25 mouse cellular contexts compared by ENCODE assay signal in genomic region chr1:170985092-170985491, GRCm38 (mm10). TPM values are rescaled to one million over a fixed set of nuclear protein-coding genes. Genes with fewer than 3 reads are reported as not detected.
A peak's percentile ranks its signal among the peaks of the same experiment; 100 is the strongest.
DNase-seq lines count a peak whose midpoint lies in the region; ATAC-seq and TF ChIP-seq lines count a peak whose summit lies in the region.
"Had no signal": no experiment of that assay in that cellular context is flagged by ENCODE, and none has a peak within 500 bp of the region (broad histone marks: within the 10 kb centered on the region; RNA-seq: fewer than 3 reads in every experiment).

No protein-coding gene starts in this region.

- TF ChIP-seq CTCF in bone marrow macrophage, adult 2 months (IDR thresholded peaks at IDR 0.05; ENCODE audit: low read depth, low read length), result no peak
- TF ChIP-seq CTCF in hindbrain, postnatal 0 days (IDR thresholded peaks at IDR 0.05; ENCODE audit: low read depth), result no peak

- H3K4me1 ChIP-seq in bone marrow macrophage, adult 2 months (ENCODE audit: control insufficient read depth, insufficient read depth, low read length), result peaks cover 24% of the 10 kb centered on the region
- H3K4me1 ChIP-seq in hindbrain, postnatal 0 days (ENCODE audit: insufficient read depth, low read length), result no peaks in the 10 kb centered on the region
- no peaks in the 10 kb centered on the region for H3K4me1 ChIP-seq in hindbrain, embryonic 10.5 days (replicated peaks)
- H3K4me1 ChIP-seq: embryonic facial prominence, embryonic 13.5 days; heart, embryonic 12.5 days; hindbrain, embryonic 15.5 days had no signal

- no peaks in the 10 kb centered on the region for H3K9me3 ChIP-seq in hindbrain, postnatal 0 days (ENCODE audit: low read length)
- no peaks in the 10 kb centered on the region for H3K9me3 ChIP-seq in hindbrain, embryonic 10.5 days
- H3K9me3 ChIP-seq: embryonic facial prominence, embryonic 13.5 days; heart, embryonic 12.5 days; hindbrain, embryonic 15.5 days had no signal

- 87% methylated on average over 3 of the region's 3 CpGs for WGBS in hindbrain, postnatal 0 days
- WGBS in hindbrain, embryonic 10.5 days, result 85% methylated on average over 3 of the region's 3 CpGs

- H3K9ac ChIP-seq in hindbrain, postnatal 0 days (replicated peaks; ENCODE audit: low read length), result no peak overlapping the region
- H3K9ac ChIP-seq: embryonic facial prominence, embryonic 13.5 days; heart, embryonic 12.5 days; hindbrain, embryonic 15.5 days had no signal

- intact Hi-C loops in heart, postnatal 36 days (cut with DNase I), result no loop called here

- peak overlapping the region; percentile 70 for H3K27ac ChIP-seq in bone marrow macrophage, adult 2 months (ENCODE audit: insufficient read depth, low read depth, low read length)
- no peak overlapping the region for H3K27ac ChIP-seq in hindbrain, postnatal 0 days
- H3K27ac ChIP-seq in hindbrain, embryonic 10.5 days, result no peak overlapping the region
- H3K27ac ChIP-seq: embryonic facial prominence, embryonic 13.5 days; gastrocnemius, adult 2 months; heart, adult 2 months; hindbrain, embryonic 15.5 days had no signal

- no peak for TF ChIP-seq POLR2A in bone marrow macrophage, adult 2 months (IDR thresholded peaks at IDR 0.05; ENCODE audit: borderline replicate concordance, low read depth, low read length)

- H3K27me3 ChIP-seq in hindbrain, postnatal 0 days (ENCODE audit: insufficient read depth, low read length), result no peaks in the 10 kb centered on the region
- H3K27me3 ChIP-seq in hindbrain, embryonic 10.5 days (ENCODE audit: insufficient read depth, poor library complexity, severe bottlenecking), result no peaks in the 10 kb centered on the region
- H3K27me3 ChIP-seq: CH12.LX; embryonic facial prominence, embryonic 13.5 days; hindbrain, embryonic 15.5 days; Patski had no signal

- DNase-seq in heart, adult 18-20 months, result peak; percentile 17 to 24
- no peak for DNase-seq in heart, postnatal 36 days
- DNase-seq in hindbrain, postnatal 0 days (ENCODE audit: low spot score), result no peak
- no peak for DNase-seq in right cerebral cortex, postnatal 10 days (ENCODE audit: low spot score in 2 of 2)
- DNase-seq in hindbrain, embryonic 10.5 days (ENCODE audit: low spot score), result no peak
- DNase-seq: adrenal gland, adult 2 months; adrenal gland, postnatal 25 days; cerebellum, adult 11 months; cerebellum, adult 9-10 months; cerebellum, postnatal 25 days; gastrocnemius, adult 2 months; gastrocnemius, postnatal 25 days had no signal

- ATAC-seq in common myeloid progenitor, adult 5-6 weeks (replicated peaks; ENCODE audit: low read depth, poor library complexity, severe bottlenecking), result peak; percentile 74; the same call in 1 of the 2 replicates
- peak; percentile 72 for ATAC-seq in megakaryocyte, adult 5-6 weeks (ENCODE audit: poor library complexity, severe bottlenecking)
- no peak for ATAC-seq in hindbrain, postnatal 0 days
- ATAC-seq: forebrain, embryonic 14.5 days; inflammation-experienced regulatory T-cells, adult 6 months; intestine, postnatal 0 days; Patski had no signal

- no peak overlapping the region for H3K4me2 ChIP-seq in hindbrain, postnatal 0 days (ENCODE audit: low read depth, low read length)
- H3K4me2 ChIP-seq: embryonic facial prominence, embryonic 13.5 days; heart, embryonic 12.5 days; hindbrain, embryonic 15.5 days had no signal

- no peak overlapping the region for H3K4me3 ChIP-seq in bone marrow macrophage, adult 2 months (ENCODE audit: insufficient read depth, low read length)
- no peak overlapping the region for H3K4me3 ChIP-seq in hindbrain, postnatal 0 days (ENCODE audit: low read length)
- no peak overlapping the region for H3K4me3 ChIP-seq in hindbrain, embryonic 10.5 days
- H3K4me3 ChIP-seq: embryonic facial prominence, embryonic 13.5 days; gastrocnemius, adult 2 months; heart, adult 2 months; heart, embryonic 12.5 days; hindbrain, embryonic 15.5 days had no signal

- no peaks in the 10 kb centered on the region for H3K36me3 ChIP-seq in hindbrain, postnatal 0 days (ENCODE audit: insufficient read depth, low read length)
- no peaks in the 10 kb centered on the region for H3K36me3 ChIP-seq in hindbrain, embryonic 10.5 days
- H3K36me3 ChIP-seq: embryonic facial prominence, embryonic 13.5 days; heart, embryonic 12.5 days; hindbrain, embryonic 15.5 days had no signal

RNA-seq across cellular contexts. Expression of gene Fcgr2b, which starts 8.7 kb away (rescaled TPM):
- 1 to 10 TPM; 6.8 to 7.3 TPM for total RNA-seq in heart, adult 18-20 months (2021)
- 10 to 100 TPM in 1 of 2 experiments, 1 to 10 TPM in 1; 7.3 to 10.0 TPM for total RNA-seq in heart, postnatal 36 days (2021)
- polyA plus RNA-seq in bone marrow macrophage, adult 2 months (2012; ENCODE audit: insufficient read depth, insufficient read length, missing spikeins), result 270 and 276 TPM in 2 replicates
- 27.5 and 30.1 TPM in 2 replicates for total RNA-seq in common myeloid progenitor, adult 5-6 weeks (2017)
- 226 and 271 TPM in 2 replicates for total RNA-seq in megakaryocyte, adult 5-6 weeks (2015)
- 174 and 196 TPM in 2 replicates for total RNA-seq in megakaryocyte, adult 5-6 weeks (2017)
- total RNA-seq in hindbrain, postnatal 0 days (2014; rRNA removed), result 2.2 and 5.3 TPM in 2 replicates
- 3.6 and 4.3 TPM in 2 replicates for polyA plus RNA-seq in hindbrain, postnatal 0 days (2015; fragmentation: Nextera tagmentation; extraction: Ambion mirVana)
- polyA plus RNA-seq in hindbrain, embryonic 10.5 days (2016; fragmentation: Nextera tagmentation; extraction: Ambion mirVana), result 0.26 TPM in 1 of 2 replicates, not detected in the other

RNA-seq across cellular contexts. Expression of gene Fcgr4, which starts 33.6 kb away (rescaled TPM):
- total RNA-seq in heart, adult 18-20 months (2021), result under 1 TPM; 0.35 to 0.59 TPM
- total RNA-seq in heart, postnatal 36 days (2021), result under 1 TPM in 1 of 2 experiments, not detected in 1; 0.76 TPM
- polyA plus RNA-seq in bone marrow macrophage, adult 2 months (2012; ENCODE audit: insufficient read depth, insufficient read length, missing spikeins), result 84.3 and 86.6 TPM in 2 replicates
- total RNA-seq in common myeloid progenitor, adult 5-6 weeks (2017), result 1.6 TPM in 1 of 2 replicates, not detected in the other
- 34.6 and 34.8 TPM in 2 replicates for total RNA-seq in megakaryocyte, adult 5-6 weeks (2015)
- 30.0 and 47.4 TPM in 2 replicates for total RNA-seq in megakaryocyte, adult 5-6 weeks (2017)
- 0.58 TPM in 1 of 2 replicates, not detected in the other for total RNA-seq in hindbrain, postnatal 0 days (2014; rRNA removed)
- 0.55 and 0.71 TPM in 2 replicates for polyA plus RNA-seq in hindbrain, postnatal 0 days (2015; fragmentation: Nextera tagmentation; extraction: Ambion mirVana)
- 0.30 and 0.64 TPM in 2 replicates for polyA plus RNA-seq in hindbrain, embryonic 10.5 days (2016; fragmentation: Nextera tagmentation; extraction: Ambion mirVana)
- total RNA-seq: gastrocnemius, adult 2 months; gastrocnemius, postnatal 25 days had no signal
- polyA plus RNA-seq: inflammation-experienced regulatory T-cells, adult 6 months had no signal

RNA-seq across cellular contexts. Expression of gene Fcrla, which starts 57.7 kb away (rescaled TPM):
- total RNA-seq in heart, adult 18-20 months (2021), result 1 to 10 TPM in 1 of 2 experiments, under 1 TPM in 1; 0.22 to 2.7 TPM
- total RNA-seq in heart, postnatal 36 days (2021), result under 1 TPM in 1 of 2 experiments, not detected in 1; 0.56 TPM
- 0.84 TPM in 1 of 2 replicates, not detected in the other for polyA plus RNA-seq in bone marrow macrophage, adult 2 months (2012; ENCODE audit: insufficient read depth, insufficient read length, missing spikeins)
- 1.4 TPM in 1 of 2 replicates, not detected in the other for total RNA-seq in common myeloid progenitor, adult 5-6 weeks (2017)
- 1.3 and 3.2 TPM in 2 replicates for total RNA-seq in megakaryocyte, adult 5-6 weeks (2015)
- 0.40 and 2.7 TPM in 2 replicates for total RNA-seq in megakaryocyte, adult 5-6 weeks (2017)
- total RNA-seq in hindbrain, postnatal 0 days (2014; rRNA removed), result not detected in 2 replicates
- polyA plus RNA-seq in hindbrain, postnatal 0 days (2015; fragmentation: Nextera tagmentation; extraction: Ambion mirVana), result not detected in 2 replicates
- polyA plus RNA-seq in hindbrain, embryonic 10.5 days (2016; fragmentation: Nextera tagmentation; extraction: Ambion mirVana), result not detected in 2 replicates
- total RNA-seq: gastrocnemius, adult 2 months; gastrocnemius, postnatal 25 days had no signal
- polyA plus RNA-seq: embryonic facial prominence, embryonic 13.5 days; forebrain, embryonic 14.5 days; hindbrain, embryonic 11.5 days; hindbrain, embryonic 15.5 days; intestine, postnatal 0 days; Patski had no signal

Comparison
In these comparisons a context has a peak if more than half of its experiments do, and no peak if none do; other contexts are left out.
1. DNase-seq: peak in heart, adult 18-20 months (2 of 2); none in heart, postnatal 36 days (0 of 2), hindbrain, postnatal 0 days (single experiment), right cerebral cortex, postnatal 10 days (0 of 2) and hindbrain, embryonic 10.5 days (single experiment).
2. RNA of gene Fcgr4, which starts 33.6 kb away (total RNA-seq): 30.0 to 47.4 TPM in megakaryocyte, adult 5-6 weeks; 1.6 TPM in common myeloid progenitor, adult 5-6 weeks, 0.76 TPM in heart, postnatal 36 days, 0.35 to 0.59 TPM in heart, adult 18-20 months and 0.58 TPM in hindbrain, postnatal 0 days; every median in the first group is over 10 times any median in the second.